Mouse (Mus musculus) bone marrow macrophage, adult 2 months (primary cell): ENCODE measurements around the gene Ssbp3.

Source experiments
- CTCF ChIP-seq: IDR thresholded peaks from 2 replicates; pipeline ENCODE4 v1.5.1; 2012; ENCODE audit warnings: low read depth, mild to moderate bottlenecking, low read length, moderate library complexity
- POLR2A ChIP-seq: IDR thresholded peaks from 2 replicates; pipeline ENCODE4 v1.6.1; 2012; ENCODE audit warnings: mild to moderate bottlenecking, low read depth, low read length, borderline replicate concordance

DNA sequence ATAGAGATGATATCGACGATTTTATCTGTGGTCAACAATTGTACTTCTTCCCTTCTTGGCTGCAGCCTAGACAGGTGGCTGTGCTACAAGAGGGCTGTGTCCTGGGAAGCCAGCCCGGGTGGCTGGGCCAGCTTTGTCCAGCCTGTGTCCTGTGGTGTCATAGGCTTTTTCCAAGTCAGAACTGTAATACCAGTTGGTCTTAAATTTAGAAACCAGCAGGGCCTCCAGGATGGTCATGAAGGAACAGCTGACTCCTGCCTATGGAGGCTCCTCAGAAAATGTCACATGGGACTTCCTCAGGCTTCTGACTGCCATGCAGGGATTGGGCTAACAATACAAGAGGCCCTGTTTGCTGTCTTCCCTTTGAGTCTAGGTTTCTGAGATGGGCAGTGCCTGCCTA, 102.1 kb downstream of the Ssbp3 start:
- TF ChIP-seq CTCF, result no peak
- TF ChIP-seq POLR2A, result no peak
